Mouse (Mus musculus) limb, embryonic 10.5 days (tissue): ENCODE measurements around the gene Prkch. TPM values are rescaled to one million over a fixed set of nuclear protein-coding genes. Genes with fewer than 3 reads are reported as not detected.

Experiments used
- DNase-seq: peaks from one replicate; pipeline ENCODE4 v3.0.0-alpha.2; 2017; ENCODE audit warnings: low spot score
- H3K27ac ChIP-seq: fragments of 300-500 bp; sonication (generic); 2 replicates; pipeline ENCODE4 v1.5.1; 2016; ENCODE audit warnings: mild to moderate bottlenecking
- H3K27me3 ChIP-seq: fragments of 300-500 bp; sonication (generic); 2 replicates; pipeline ENCODE4 v1.6.1; 2016; ENCODE audit warnings: low read depth, mild to moderate bottlenecking; ENCODE audit not compliant: poor library complexity, severe bottlenecking
- H3K36me3 ChIP-seq: fragments of 300-500 bp; sonication (generic); 2 replicates; pipeline ENCODE4 v1.6.1; 2016; ENCODE audit warnings: mild to moderate bottlenecking, moderate library complexity
- H3K4me1 ChIP-seq: fragments of 300-500 bp; sonication (generic); 2 replicates; pipeline ENCODE4 v1.6.1; 2016
- H3K4me3 ChIP-seq: fragments of 300-500 bp; sonication (generic); 2 replicates; pipeline ENCODE4 v1.5.1; 2016; ENCODE audit warnings: mild to moderate bottlenecking, moderate library complexity
- H3K9me3 ChIP-seq: fragments of 300-500 bp; sonication (generic); replicated peaks from 2 replicates; pipeline ENCODE4 v1.6.1; 2016; ENCODE audit warnings: mild to moderate bottlenecking
- WGBS: fragments of 180-500 bp; shearing (Covaris S2); methylation state at CpG from one replicate; pipeline ENCODE4 v1.1.7; 2016; 5-methylcytosine and 5-hydroxymethylcytosine counted together
- polyA plus RNA-seq: library from polyadenylated mRNA; unstranded; fragments of >200 nt; fragmentation: Nextera tagmentation; extraction: Ambion mirVana; gene quantifications from 2 replicates; pipeline ENCODE4 v1.2.1, GENCODE M21; 2016

The Prkch gene
- polyA plus RNA-seq, 1 experiment from 2014 or later: 7.4 TPM

- WGBS: 92% methylated on average over 7 of the region's 7 CpGs
- Histone ChIP-seq H3K36me3 (no peaks in the 10 kb centered on the region), H3K9me3 (no peaks in the 10 kb centered on the region), H3K27me3 (no peaks in the 10 kb centered on the region), H3K27ac (no peak overlapping the region), H3K4me3 (no peak overlapping the region), H3K4me1 (peaks cover 12% of the 10 kb centered on the region)
- no peak for DNase-seq
These were observed 89.2 kb downstream of the Prkch start for GRCm38 (mm10) chr12:73673783-73674182.

GRCm38 (mm10) chr12:73675212-73675611 is 90.6 kb downstream of the Prkch start:
- DNase-seq: no peak
- Histone ChIP-seq H3K27me3 (no peaks in the 10 kb centered on the region), H3K4me1 (peaks cover 12% of the 10 kb centered on the region), H3K36me3 (no peaks in the 10 kb centered on the region), H3K27ac (peak overlapping the region; percentile 40; the same call in 1 of the 2 replicates), H3K4me3 (no peak overlapping the region), H3K9me3 (no peaks in the 10 kb centered on the region)
- 65% methylated on average over 4 of the region's 4 CpGs for WGBS

GRCm38 (mm10) chr12:73679400-73679801 is 94.8 kb downstream of the Prkch start:
- no peak for DNase-seq
- Histone ChIP-seq H3K27ac (no peak overlapping the region), H3K4me3 (no peak overlapping the region), H3K27me3 (no peaks in the 10 kb centered on the region), H3K9me3 (no peaks in the 10 kb centered on the region), H3K4me1 (peaks cover 12% of the 10 kb centered on the region), H3K36me3 (no peaks in the 10 kb centered on the region)
- WGBS: 32% methylated on average over 7 of the region's 7 CpGs

- no peaks in the 10 kb centered on the region for H3K36me3 ChIP-seq
- WGBS: 73% methylated on average over 7 of the region's 7 CpGs
- H3K9me3 ChIP-seq: no peaks in the 10 kb centered on the region
- H3K4me3 ChIP-seq: no peak overlapping the region
- H3K27me3 ChIP-seq: no peaks in the 10 kb centered on the region
- no peak overlapping the region for H3K27ac ChIP-seq
- no peak for DNase-seq
- peaks cover 11% of the 10 kb centered on the region; the same call in 1 of the 2 replicates for H3K4me1 ChIP-seq
These were observed 98.3 kb downstream of the Prkch start for GRCm38 (mm10) chr12:73682921-73683346.

GRCm38 (mm10) chr12:73685875-73686274 is 101.3 kb downstream of the Prkch start:
- Histone ChIP-seq H3K27ac (no peak overlapping the region), H3K4me1 (peaks cover 11% of the 10 kb centered on the region; the same call in 1 of the 2 replicates), H3K36me3 (no peaks in the 10 kb centered on the region), H3K27me3 (no peaks in the 10 kb centered on the region), H3K9me3 (no peaks in the 10 kb centered on the region), H3K4me3 (no peak overlapping the region)
- WGBS: 83% methylated on average over 13 of the region's 13 CpGs
- DNase-seq: no peak

GRCm38 (mm10) chr12:73686456-73686855 is 101.9 kb downstream of the Prkch start:
- Histone ChIP-seq H3K4me3 (no peak overlapping the region), H3K27me3 (no peaks in the 10 kb centered on the region), H3K9me3 (no peaks in the 10 kb centered on the region), H3K27ac (no peak overlapping the region), H3K36me3 (no peaks in the 10 kb centered on the region), H3K4me1 (peaks cover 11% of the 10 kb centered on the region; the same call in 1 of the 2 replicates)
- WGBS: 91% methylated on average over 5 of the region's 5 CpGs
- no peak for DNase-seq

GRCm38 (mm10) chr12:73687077-73688035 is 102.8 kb downstream of the Prkch start:
- peak; percentile 53 for DNase-seq
- WGBS: 74% methylated on average over 20 of the region's 20 CpGs
- H3K27ac ChIP-seq: peak overlapping the region; percentile 25; the same call in 1 of the 2 replicates
- H3K27me3 ChIP-seq: no peaks in the 10 kb centered on the region
- no peaks in the 10 kb centered on the region for H3K36me3 ChIP-seq
- no peak overlapping the region for H3K4me3 ChIP-seq
- peaks cover 11% of the 10 kb centered on the region; the same call in 1 of the 2 replicates for H3K4me1 ChIP-seq
- no peaks in the 10 kb centered on the region for H3K9me3 ChIP-seq

- WGBS: 23% methylated on average over 4 of the region's 4 CpGs
- H3K27me3 ChIP-seq: no peaks in the 10 kb centered on the region
These were observed 107.7 kb downstream of the Prkch start for GRCm38 (mm10) chr12:73692321-73692720.

GRCm38 (mm10) chr12:73693347-73693746 is 108.8 kb downstream of the Prkch start:
- peak; percentile 79 for DNase-seq
- H3K4me1 ChIP-seq: no peaks in the 10 kb centered on the region
- no peaks in the 10 kb centered on the region for H3K36me3 ChIP-seq
- 25% methylated on average over 4 of the region's 4 CpGs for WGBS
- H3K27ac ChIP-seq: no peak overlapping the region
- H3K27me3 ChIP-seq: no peaks in the 10 kb centered on the region
- no peak overlapping the region for H3K4me3 ChIP-seq
- no peaks in the 10 kb centered on the region for H3K9me3 ChIP-seq

More at GRCm38 (mm10) chr12:73692321-73692720, 107.7 kb downstream of the Prkch start:
- Histone ChIP-seq H3K36me3 (no peaks in the 10 kb centered on the region), H3K4me1 (peaks cover 6% of the 10 kb centered on the region; the same call in 1 of the 2 replicates), H3K4me3 (no peak overlapping the region), H3K9me3 (no peaks in the 10 kb centered on the region), H3K27ac (no peak overlapping the region)
- DNase-seq: no peak

- 75% methylated on average over 13 of the region's 13 CpGs for WGBS
- Histone ChIP-seq H3K9me3 (no peaks in the 10 kb centered on the region), H3K27me3 (no peaks in the 10 kb centered on the region), H3K4me1 (peaks cover 10% of the 10 kb centered on the region; the same call in 1 of the 2 replicates), H3K27ac (no peak overlapping the region), H3K36me3 (no peaks in the 10 kb centered on the region), H3K4me3 (no peak overlapping the region)
- DNase-seq: no peak
These were observed 110.1 kb downstream of the Prkch start for GRCm38 (mm10) chr12:73694690-73695089.

GRCm38 (mm10) chr12:73695110-73695509 is 110.5 kb downstream of the Prkch start:
- H3K4me3 ChIP-seq: no peak overlapping the region
- 65% methylated on average over 16 of the region's 16 CpGs for WGBS
- no peaks in the 10 kb centered on the region for H3K9me3 ChIP-seq
- no peaks in the 10 kb centered on the region for H3K36me3 ChIP-seq
- no peak overlapping the region for H3K27ac ChIP-seq
- no peak for DNase-seq
- H3K27me3 ChIP-seq: no peaks in the 10 kb centered on the region
- H3K4me1 ChIP-seq: peaks cover 13% of the 10 kb centered on the region; the same call in 1 of the 2 replicates

- Histone ChIP-seq H3K36me3 (no peaks in the 10 kb centered on the region), H3K27me3 (no peaks in the 10 kb centered on the region), H3K9me3 (no peaks in the 10 kb centered on the region), H3K4me1 (peaks cover 13% of the 10 kb centered on the region; the same call in 1 of the 2 replicates), H3K4me3 (no peak overlapping the region), H3K27ac (no peak overlapping the region)
- WGBS: 81% methylated on average over 4 of the region's 4 CpGs
- no peak for DNase-seq
These were observed 111.5 kb downstream of the Prkch start for GRCm38 (mm10) chr12:73696084-73696483.

GRCm38 (mm10) chr12:73696946-73697345 is 112.3 kb downstream of the Prkch start:
- Histone ChIP-seq H3K4me1 (peaks cover 13% of the 10 kb centered on the region; the same call in 1 of the 2 replicates), H3K27ac (no peak overlapping the region), H3K36me3 (no peaks in the 10 kb centered on the region), H3K4me3 (no peak overlapping the region), H3K27me3 (no peaks in the 10 kb centered on the region), H3K9me3 (no peaks in the 10 kb centered on the region)
- WGBS: 87% methylated on average over 4 of the region's 4 CpGs
- no peak for DNase-seq
